8 mouse cellular contexts compared by ENCODE assay signal in the genomic region with DNA sequence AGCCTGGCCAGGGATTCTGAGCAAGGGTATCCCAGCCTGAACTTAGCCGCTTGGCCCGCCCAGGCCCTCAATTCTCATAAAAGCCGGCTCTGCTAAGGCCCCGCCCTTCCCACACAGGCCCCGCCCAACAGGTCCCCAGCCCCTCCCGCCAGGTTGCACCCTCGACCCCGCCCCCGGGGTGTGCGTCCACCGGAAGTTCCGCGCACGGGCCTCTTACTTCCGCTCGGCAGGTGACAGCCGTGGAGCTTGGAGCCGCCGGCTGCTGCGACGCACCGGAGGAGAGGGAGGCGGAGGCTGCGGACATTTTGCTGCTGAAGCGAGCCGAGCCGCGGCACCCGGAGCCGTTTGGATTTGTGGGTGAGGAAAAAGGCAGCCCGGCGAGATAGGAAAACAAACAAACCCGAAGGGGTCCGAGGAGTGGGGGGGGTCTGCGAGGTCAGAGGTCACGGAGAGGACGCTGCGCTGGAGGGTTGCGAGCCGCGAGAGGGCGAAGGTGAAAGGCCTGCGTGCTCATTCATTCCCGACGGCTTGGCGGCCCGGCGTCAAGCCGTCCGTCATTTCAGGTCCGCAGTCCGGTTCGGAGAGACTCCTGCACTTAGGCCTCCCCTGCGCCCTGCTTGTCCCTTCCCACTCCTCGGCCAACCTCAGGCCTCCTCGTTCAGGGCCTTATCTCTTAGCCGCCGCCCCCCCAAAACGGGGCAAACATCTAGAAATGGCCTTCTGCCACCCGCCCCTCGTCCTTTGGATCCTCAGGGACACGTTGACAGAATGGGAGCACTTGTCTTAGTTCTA. TPM values are rescaled to one million over a fixed set of nuclear protein-coding genes. Genes with fewer than 3 reads are reported as not detected.
DNase-seq lines count a peak whose midpoint lies in the region; ATAC-seq lines count a peak whose summit lies in the region.

A gene (plus strand): TSS at position 130 of the 792 bp plus-strand sequence.

- peak; percentile 93 to 98 for DNase-seq in adrenal gland, adult (ENCODE audit: inconsistent age in 2 of 2, low spot score in 1 of 2)
- peak; percentile 91 for DNase-seq in embryo, embryonic 10 days (ENCODE audit: low spot score)
- DNase-seq in gastrocnemius, postnatal 10 days: peak; percentile 90
- peak; percentile 97 for DNase-seq in induced T-regulatory cell, adult 2 months (ENCODE audit: low read depth)
- DNase-seq in left cerebral cortex, adult 8-10 months (ENCODE audit: low spot score in 2 of 2): peak; percentile 76 to 85
- DNase-seq in right cerebral cortex, adult 18-20 months: peak; percentile 93
- DNase-seq in urinary bladder, adult 2 months (ENCODE audit: low spot score): peak; percentile 80

- peak; percentile 96 for ATAC-seq in megakaryocyte, adult 5-6 weeks (ENCODE audit: poor library complexity, severe bottlenecking)

RNA-seq across cellular contexts. Expression of the gene that starts here (rescaled TPM):
- total RNA-seq in gastrocnemius, postnatal 10 days (2021): 10 to 100 TPM; 40.5 to 49.5 TPM
- total RNA-seq in left cerebral cortex, adult 8-10 months (2022): 100 to 1,000 TPM; 152 to 184 (median 173) TPM
- total RNA-seq in megakaryocyte, adult 5-6 weeks (2015): 38.8 and 39.4 TPM in 2 replicates
- total RNA-seq in megakaryocyte, adult 5-6 weeks (2017): 37.0 and 38.3 TPM in 2 replicates
- 61.9 and 63.1 TPM in 2 replicates for polyA plus RNA-seq in urinary bladder, adult 2 months (2012; rRNA removed)

Comparison
In these comparisons a context has a peak if more than half of its experiments do, and no peak if none do; other contexts are left out.
1. Peak in every context shown above with its lines: DNase-seq and ATAC-seq.